Mouse (Mus musculus) left cerebral cortex, postnatal 10 days (tissue): ENCODE measurements around the gene Grip1. TPM values are rescaled to one million over a fixed set of nuclear protein-coding genes. Genes with fewer than 3 reads are reported as not detected.

Source experiments
- DNase-seq, 2 experiments: peaks; one replicate each; pipeline ENCODE4 v3.0.0; 2021 to 2022; ENCODE audit warnings: low spot score in 2 of 2, mixed read lengths in 1 of 2; ENCODE audit errors: extremely low spot score in 1 of 2
- intact Hi-C: fragments of 180-260 bp; cut with DNase I; formaldehyde crosslinking; loops from one replicate; pipeline ENCODE4 v1.15.1; 2025
- total RNA-seq, 2 experiments: library from RNA; stranded (reverse); gene quantifications; 2 replicates each; pipeline ENCODE4 v1.2.3; 2021

The Grip1 gene
- total RNA-seq, 2 experiments from 2014 or later, result 43.0 to 45.8 TPM

DNA sequence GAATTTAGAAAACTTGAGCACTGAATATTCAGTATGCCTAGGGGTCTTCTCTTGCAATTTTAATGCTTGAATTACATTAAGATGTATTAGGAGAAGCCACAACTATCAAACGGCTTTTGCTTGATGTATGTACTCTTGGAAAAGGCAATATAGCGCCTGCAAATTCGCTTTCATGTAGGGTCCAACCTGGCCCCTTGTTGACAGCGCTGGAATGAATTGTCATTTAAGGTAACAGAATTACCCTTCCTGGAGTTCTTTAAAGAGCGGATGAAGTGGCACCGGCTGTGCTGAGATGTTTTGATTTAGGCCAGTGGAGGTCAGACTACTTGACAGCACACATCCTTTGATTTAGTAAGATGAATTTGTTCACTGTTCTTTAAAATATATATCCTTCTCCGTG, 90.1 kb downstream of the Grip1 start:
- no peak for DNase-seq

DNA sequence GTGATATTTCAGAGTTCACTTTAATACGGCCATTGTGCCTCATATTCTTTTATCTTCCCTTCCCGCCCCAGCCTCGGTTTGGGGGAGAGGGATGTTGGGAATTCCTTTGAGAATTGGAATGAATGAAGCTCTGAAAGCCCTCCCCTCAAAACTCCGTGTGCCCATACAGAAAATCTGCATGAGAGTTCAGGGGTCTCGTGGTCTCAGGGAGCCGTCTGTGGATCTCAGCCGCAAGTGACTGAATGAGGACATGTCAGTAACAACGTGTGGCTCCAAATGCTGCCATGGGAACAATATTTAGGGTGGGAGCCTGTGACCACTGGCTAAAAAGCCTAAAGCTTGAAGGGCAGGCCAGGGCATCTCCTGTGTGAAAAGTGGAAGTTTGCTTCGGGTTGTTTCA, 91.1 kb downstream of the Grip1 start:
- intact Hi-C loops, result no loop called here
- no peak for DNase-seq

More for the DNA sequence above, 90.1 kb downstream of the Grip1 start:
- intact Hi-C loops, result no loop called here

- intact Hi-C loops, result no loop called here
- DNase-seq, result peak; percentile 31 to 50
These were observed 94.2 kb downstream of the Grip1 start for GRCm38 (mm10) chr10:119547875-119548274.

DNA sequence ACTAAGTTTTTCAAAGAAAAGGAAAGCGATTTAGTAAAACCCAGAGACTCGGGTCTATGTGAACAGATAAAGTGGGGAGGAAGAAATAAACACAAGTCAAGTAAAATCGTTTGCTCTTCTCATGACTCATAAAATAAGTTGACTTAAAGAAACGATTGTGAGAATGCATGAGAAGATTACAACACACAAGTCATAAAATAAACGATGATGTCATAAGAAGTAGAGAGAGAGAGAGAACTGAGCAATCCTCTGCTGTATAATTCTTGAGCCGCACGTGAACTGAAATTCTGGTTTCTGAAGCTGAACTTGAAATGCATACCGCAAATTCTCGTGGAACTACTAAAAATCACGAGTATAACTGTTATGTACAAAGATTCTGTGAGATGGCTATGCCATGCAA, 95.1 kb downstream of the Grip1 start:
- DNase-seq, result no peak
- intact Hi-C loops, result no loop called here

DNA sequence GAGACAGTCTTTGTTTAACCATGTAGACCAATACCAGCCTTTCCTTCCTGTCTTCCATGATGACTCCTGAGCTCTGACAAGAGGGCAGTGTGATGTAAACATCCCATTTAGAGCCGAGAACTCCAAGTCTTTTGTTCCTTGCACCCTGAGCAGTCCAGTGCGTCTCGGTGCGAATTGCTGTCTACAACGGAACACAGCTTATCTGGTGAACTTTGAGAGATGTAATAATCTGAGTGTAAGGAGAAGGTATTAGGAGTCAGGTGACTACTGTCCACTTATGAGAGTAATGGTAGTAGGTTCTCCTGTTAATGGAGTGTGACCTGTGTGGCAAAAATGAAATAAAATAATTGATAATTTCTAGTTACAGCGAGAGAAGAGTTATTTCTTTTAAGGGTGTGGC, 97.0 kb downstream of the Grip1 start:
- DNase-seq, result no peak
- intact Hi-C loops, result no loop called here

DNA sequence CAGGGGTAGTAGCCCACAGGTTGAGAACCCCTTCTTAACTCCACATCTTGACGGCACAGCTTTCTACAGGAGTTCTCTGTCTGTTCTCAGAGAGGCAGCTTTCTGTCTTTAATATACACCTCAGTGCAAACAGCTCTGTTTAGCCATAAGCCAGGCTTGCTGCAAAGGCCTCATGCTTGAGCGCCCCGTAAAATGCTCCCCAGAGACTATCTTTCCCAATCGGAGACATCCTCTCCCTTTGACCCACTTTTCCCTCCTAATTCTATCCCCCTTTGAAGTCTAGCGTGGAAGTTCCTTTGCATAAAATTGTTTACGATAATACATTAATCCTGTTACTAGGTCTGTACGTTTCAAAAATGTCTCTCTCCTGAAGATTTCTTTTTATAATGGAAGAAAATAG, 102.7 kb downstream of the Grip1 start:
- intact Hi-C loops, result no loop called here
- no peak for DNase-seq

DNA sequence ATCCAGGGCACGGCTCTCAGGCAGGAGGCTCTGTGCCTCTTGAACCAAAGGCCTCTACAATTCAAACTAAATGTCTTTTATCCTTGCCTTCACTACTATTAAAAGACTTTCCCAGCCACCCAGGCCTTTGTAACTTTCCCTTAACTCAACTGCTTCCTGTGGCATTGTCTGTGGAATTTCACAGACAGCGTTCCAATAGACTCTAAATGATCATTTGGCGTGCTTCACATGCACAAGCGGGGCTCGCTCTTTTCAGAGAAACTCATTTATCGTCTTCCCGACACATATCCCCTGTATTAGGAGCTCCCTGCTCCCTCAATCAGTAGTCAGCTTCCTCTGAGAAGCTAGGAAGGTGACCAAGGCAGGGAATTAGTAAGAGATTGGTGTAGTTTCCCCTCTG, 104.8 kb downstream of the Grip1 start:
- intact Hi-C loops, result no loop called here
- no peak for DNase-seq

- no peak for DNase-seq
- intact Hi-C loops, result no loop called here
These were observed 111.2 kb downstream of the Grip1 start for GRCm38 (mm10) chr10:119564862-119565261.

GRCm38 (mm10) chr10:119573134-119573533, 119.5 kb downstream of the Grip1 start:
- no peak for DNase-seq
- intact Hi-C loops, result no loop called here

GRCm38 (mm10) chr10:119575780-119576179, 122.2 kb downstream of the Grip1 start:
- no peak for DNase-seq
- intact Hi-C loops, result no loop called here

DNA sequence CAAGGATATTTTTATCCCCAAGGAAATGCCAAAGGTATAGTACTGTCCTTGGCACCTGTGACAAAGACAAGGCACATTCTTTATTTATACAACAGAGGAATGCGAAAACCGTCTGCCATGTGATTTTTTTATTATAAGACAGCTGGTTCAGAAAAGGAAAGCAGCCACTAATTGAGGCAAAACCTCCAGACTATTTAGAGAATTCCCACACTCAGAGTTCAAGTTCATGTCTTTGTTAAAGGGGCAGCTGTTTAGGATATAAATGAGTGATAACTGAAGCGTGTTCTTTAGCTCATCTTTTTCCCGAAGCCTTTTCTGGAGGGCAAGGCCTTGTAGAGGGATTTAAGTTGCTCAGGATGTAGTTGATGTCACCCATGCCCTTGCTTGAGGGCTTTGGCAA, 126.4 kb downstream of the Grip1 start:
- DNase-seq, result no peak
- intact Hi-C loops, result no loop called here

GRCm38 (mm10) chr10:119584666-119585065, 131.0 kb downstream of the Grip1 start:
- DNase-seq, result no peak
- intact Hi-C loops, result no loop called here

DNA sequence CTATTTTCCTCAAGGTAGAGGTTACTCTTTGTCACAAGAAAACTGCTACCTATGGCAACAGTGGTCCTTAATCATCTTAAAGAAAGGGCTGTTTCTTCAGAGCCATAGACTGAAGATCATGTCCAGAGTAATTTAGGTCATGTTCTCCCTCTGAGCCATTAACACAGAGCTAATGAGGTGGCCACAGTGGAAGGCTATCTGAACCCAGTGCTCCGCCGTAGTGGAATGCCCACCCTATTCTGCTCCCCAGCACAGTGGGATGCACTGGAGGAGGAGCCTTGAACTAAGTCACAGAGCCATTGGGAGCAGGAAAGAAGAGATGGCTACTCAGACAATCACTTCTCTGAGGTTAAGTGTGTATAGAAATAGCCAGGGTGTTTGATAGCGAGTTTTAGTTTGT, 133.3 kb downstream of the Grip1 start:
- DNase-seq, result no peak
- intact Hi-C loops, result no loop called here

GRCm38 (mm10) chr10:119596822-119597221, 143.2 kb downstream of the Grip1 start:
- intact Hi-C loops, result no loop called here
- no peak for DNase-seq

GRCm38 (mm10) chr10:119607501-119607900, 153.9 kb downstream of the Grip1 start:
- DNase-seq, result no peak
- intact Hi-C loops, result no loop called here

DNA sequence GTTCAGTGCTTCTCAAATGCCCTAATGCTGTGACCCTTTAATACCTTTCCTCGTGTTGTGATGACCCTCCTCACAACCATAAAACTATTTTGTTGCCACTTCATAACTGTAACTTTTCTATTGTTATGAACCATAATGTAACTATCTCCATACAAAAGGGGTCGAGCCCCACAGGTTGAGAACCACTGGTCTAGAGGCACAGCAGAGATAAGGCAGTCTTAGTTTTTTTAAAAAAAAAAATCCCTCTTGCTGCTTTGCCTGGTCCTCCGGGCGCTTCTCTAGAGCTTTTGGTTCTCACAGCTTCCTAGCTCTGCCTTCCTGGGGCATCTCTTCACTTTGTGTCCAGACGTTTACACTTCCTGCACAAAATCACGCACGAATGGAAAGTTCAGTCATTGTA, 155.4 kb downstream of the Grip1 start:
- intact Hi-C loops, result no loop called here
- DNase-seq, result no peak

- DNase-seq, result no peak
- intact Hi-C loops, result loop anchor here (10.0 kb wide), 1 partner anchor 316 kb away; no protein-coding TSS in a partner anchor
These were observed 156.8 kb downstream of the Grip1 start for GRCm38 (mm10) chr10:119610279-119610895.

DNA sequence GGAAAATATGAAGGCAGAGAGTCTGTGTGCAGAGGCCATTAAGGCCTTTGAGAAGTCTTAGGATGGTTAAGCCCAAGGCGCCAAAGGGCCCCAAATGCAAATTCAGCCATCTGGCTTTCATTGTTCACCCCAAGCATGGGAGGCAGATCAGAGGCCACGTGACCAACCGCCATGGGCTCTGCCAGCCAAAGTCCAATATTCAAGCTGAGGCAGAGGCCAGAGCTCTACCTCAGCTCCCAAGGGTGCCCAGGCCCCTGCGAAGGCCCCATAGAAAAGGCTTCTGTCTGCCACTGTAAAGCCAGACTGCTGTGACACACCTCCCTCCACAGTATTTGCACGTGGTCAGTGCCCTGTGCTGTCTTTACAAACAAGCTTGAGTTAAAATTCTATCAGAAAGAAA, 158.4 kb downstream of the Grip1 start:
- intact Hi-C loops, result loop anchor here (10.0 kb wide), 1 partner anchor 317 kb away; no protein-coding TSS in a partner anchor
- no peak for DNase-seq

- DNase-seq, result peak in 1 of 2 experiments; percentile 35
- intact Hi-C loops, result loop anchor here (10.0 kb wide), 1 partner anchor 320 kb away; no protein-coding TSS in a partner anchor
These were observed 161.1 kb downstream of the Grip1 start for GRCm38 (mm10) chr10:119614726-119615125.

GRCm38 (mm10) chr10:119615240-119615885, 161.7 kb downstream of the Grip1 start:
- intact Hi-C loops, result loop anchor here (10.0 kb wide), 1 partner anchor 321 kb away; no protein-coding TSS in a partner anchor
- peak; percentile 25 to 87 for DNase-seq
